Mouse (Mus musculus) brown adipose tissue, adult 24 weeks (tissue): ENCODE results near the gene Gng2. TPM values are rescaled to one million over a fixed set of nuclear protein-coding genes. Genes with fewer than 3 reads are reported as not detected.

ENCODE experiments used
- polyA plus RNA-seq: library from polyadenylated mRNA; stranded (reverse); fragments of >200 nt; gene quantifications from 2 replicates; pipeline ENCODE4 v1.2.4, GENCODE M21; 2012; ENCODE audit not compliant: missing spikeins, insufficient read depth, insufficient read length

Gng2 gene
- polyA plus RNA-seq, 1 experiment, result 14.1 TPM

Other genes starting within 250 kb of the Gng2 start
- 6.0 and 7.3 TPM in 2 replicates for gene Nid2, start 226.4 kb downstream of the Gng2 start, polyA plus RNA-seq
- gene Rtraf, start 153.8 kb downstream of the Gng2 start, polyA plus RNA-seq, result 78.8 and 125 TPM in 2 replicates
- 2.5 and 3.7 TPM in 2 replicates for gene Saysd1, start 160.9 kb upstream of the Gng2 start, polyA plus RNA-seq
- gene Kcnk5, start 204.2 kb upstream of the Gng2 start, polyA plus RNA-seq, result 0.54 and 0.59 TPM in 2 replicates